Mouse (Mus musculus) midbrain, embryonic 12.5 days (tissue): ENCODE results near the gene Smok2a. TPM values are rescaled to one million over a fixed set of nuclear protein-coding genes. Genes with fewer than 3 reads are reported as not detected.
"Not testable (repeated sequence)": the region's sequence is repeated elsewhere in the genome, so short reads cannot be mapped to it uniquely, and the experiment has no call there.

ENCODE experiments used
- ATAC-seq: fragments of 200-750 bp; cut with Nextera tagmentation; 2 replicates; pipeline ENCODE4 v1.8.0; 2017; ENCODE audit warnings: low read depth, moderate TSS enrichment, moderate library complexity; ENCODE audit not compliant: low FRiP score
- H3K27ac ChIP-seq: fragments of 300-500 bp; sonication (generic); replicated peaks from 2 replicates; pipeline ENCODE4 v1.5.1; 2016; ENCODE audit warnings: mild to moderate bottlenecking
- H3K27me3 ChIP-seq: fragments of 300-500 bp; sonication (generic); 2 replicates; pipeline ENCODE4 v1.6.1; 2016; ENCODE audit warnings: mild to moderate bottlenecking
- H3K36me3 ChIP-seq: fragments of 300-500 bp; sonication (generic); 2 replicates; pipeline ENCODE4 v1.6.1; 2016
- H3K4me1 ChIP-seq: fragments of 300-500 bp; sonication (generic); 2 replicates; pipeline ENCODE4 v1.6.1; 2016
- H3K4me2 ChIP-seq: fragments of 300-500 bp; sonication (generic); replicated peaks from 2 replicates; pipeline ENCODE4 v1.6.1; 2016; ENCODE audit warnings: mild to moderate bottlenecking, moderate library complexity
- H3K4me3 ChIP-seq: fragments of 300-500 bp; sonication (generic); 2 replicates; pipeline ENCODE4 v1.5.1; 2016; ENCODE audit warnings: mild to moderate bottlenecking
- H3K9ac ChIP-seq: fragments of 300-500 bp; sonication (generic); replicated peaks from 2 replicates; pipeline ENCODE4 v1.6.1; 2016; ENCODE audit warnings: mild to moderate bottlenecking, moderate library complexity
- H3K9me3 ChIP-seq: fragments of 300-500 bp; sonication (generic); 2 replicates; pipeline ENCODE4 v1.6.1; 2016; ENCODE audit warnings: mild to moderate bottlenecking
- WGBS: fragments of 180-500 bp; shearing (Covaris S2); methylation state at CpG from one replicate; pipeline ENCODE4 v1.1.7; 2016; 5-methylcytosine and 5-hydroxymethylcytosine counted together
- polyA plus RNA-seq: library from polyadenylated mRNA; unstranded; fragments of >200 nt; fragmentation: Nextera tagmentation; extraction: Ambion mirVana; gene quantifications from 2 replicates; pipeline ENCODE4 v1.2.1, GENCODE M21; 2016

Gene Smok2a
- polyA plus RNA-seq, 1 experiment from 2014 or later: not detected

DNA sequence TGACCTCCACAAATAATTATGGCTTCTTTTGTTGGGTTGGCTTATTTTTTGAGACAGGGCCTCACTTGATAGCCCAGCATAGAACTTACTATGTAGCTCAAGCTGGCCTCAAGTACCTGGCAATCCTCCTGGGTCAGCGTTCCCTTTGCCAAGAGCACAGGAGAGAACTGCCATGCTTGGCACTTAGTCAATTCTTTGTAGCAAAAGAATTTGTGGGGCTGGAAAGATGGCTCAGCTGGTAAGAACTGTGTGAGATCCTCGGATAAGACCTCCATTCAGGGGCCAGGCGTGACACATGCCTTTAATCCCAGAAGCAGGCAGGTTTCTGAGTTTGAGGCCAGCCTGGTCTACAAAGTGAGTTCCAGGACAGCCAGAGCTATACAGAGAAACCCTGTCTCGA is 24.5 kb upstream of the Smok2a start:
- H3K4me3 ChIP-seq, H3K27ac ChIP-seq, H3K4me2 ChIP-seq, H3K4me1 ChIP-seq, ATAC-seq, H3K36me3 ChIP-seq, H3K9ac ChIP-seq, H3K27me3 ChIP-seq: not testable (repeated sequence)
- 71% methylated on average over 4 of the region's 4 CpGs for WGBS
- peaks cover 63% of the 10 kb centered on the region for H3K9me3 ChIP-seq

GRCm38 (mm10) chr17:13198812-13199211 is 22.2 kb upstream of the Smok2a start:
- not testable (repeated sequence) for H3K4me2 ChIP-seq, H3K36me3 ChIP-seq, H3K27ac ChIP-seq, H3K4me3 ChIP-seq, ATAC-seq, H3K4me1 ChIP-seq, H3K9ac ChIP-seq, H3K27me3 ChIP-seq
- WGBS: 89% methylated on average over 2 of the region's 2 CpGs
- H3K9me3 ChIP-seq: peaks cover 50% of the 10 kb centered on the region

GRCm38 (mm10) chr17:13199880-13200409 is 21.0 kb upstream of the Smok2a start:
- ATAC-seq: peak; percentile 52
- H3K9me3 ChIP-seq: peaks cover 45% of the 10 kb centered on the region
- not testable (repeated sequence) for H3K9ac ChIP-seq, H3K4me1 ChIP-seq, H3K27ac ChIP-seq, H3K36me3 ChIP-seq, H3K4me3 ChIP-seq, H3K27me3 ChIP-seq, H3K4me2 ChIP-seq
- 83% methylated on average over 8 of the region's 9 CpGs for WGBS

DNA sequence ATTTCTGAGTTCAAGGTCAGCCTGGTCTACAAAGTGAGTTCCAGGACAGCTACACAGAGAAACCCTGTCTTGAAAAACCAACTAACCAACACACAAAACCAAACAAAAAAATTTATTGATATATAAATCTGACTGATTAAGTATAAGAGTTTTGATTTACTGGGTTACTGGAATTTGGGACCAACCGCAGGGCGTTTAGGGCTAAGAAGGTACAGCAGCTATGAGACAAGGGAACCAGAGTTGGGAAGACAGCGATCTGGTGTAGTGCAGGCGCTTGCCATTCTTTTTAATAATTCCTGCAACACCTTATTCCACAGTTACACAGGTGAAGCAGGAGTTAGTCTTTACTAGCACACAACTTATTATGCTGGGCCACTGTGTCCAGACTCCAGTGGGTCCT is 19.4 kb upstream of the Smok2a start:
- not testable (repeated sequence) for H3K36me3 ChIP-seq, H3K4me1 ChIP-seq, H3K9ac ChIP-seq, H3K27ac ChIP-seq, H3K27me3 ChIP-seq, H3K4me3 ChIP-seq, ATAC-seq, H3K4me2 ChIP-seq
- 83% methylated on average over 4 of the region's 4 CpGs for WGBS
- H3K9me3 ChIP-seq: peaks cover 40% of the 10 kb centered on the region

DNA sequence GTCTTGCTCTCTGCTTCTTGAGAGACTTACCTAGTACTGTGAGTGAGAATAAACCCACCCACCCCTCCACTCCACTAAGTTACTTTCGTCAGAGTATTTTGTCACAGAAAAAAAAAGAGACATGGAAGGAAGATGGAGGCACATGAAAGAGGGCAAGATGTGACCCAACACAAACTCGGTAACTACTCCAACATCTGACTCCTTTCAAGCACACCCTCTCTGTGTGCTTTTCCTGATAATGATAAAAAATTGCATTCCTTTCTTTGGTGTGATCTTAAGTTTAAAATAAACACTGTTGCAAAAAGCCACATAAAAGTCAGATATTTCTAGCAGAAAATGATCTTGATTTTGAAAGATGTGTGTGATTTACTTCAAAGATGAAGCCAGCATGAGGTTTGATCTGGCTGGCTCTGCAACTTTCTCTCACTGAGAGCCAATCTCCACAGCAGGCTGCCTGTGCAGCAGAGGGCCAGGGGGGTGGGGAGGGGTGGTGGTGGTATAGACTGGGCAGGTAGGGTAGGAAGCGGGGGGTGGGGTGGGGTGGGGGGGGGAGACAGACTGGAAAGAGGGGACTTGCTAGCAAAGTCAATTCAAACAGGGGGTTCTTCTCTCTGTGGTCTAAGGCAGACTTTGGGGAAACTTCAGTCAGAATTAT is 18.4 kb upstream of the Smok2a start:
- WGBS: 81% methylated on average over 2 of the region's 3 CpGs

GRCm38 (mm10) chr17:13205247-13205646 is 15.7 kb upstream of the Smok2a start:
- H3K27ac ChIP-seq, H3K9ac ChIP-seq, H3K4me3 ChIP-seq, H3K4me1 ChIP-seq, ATAC-seq, H3K4me2 ChIP-seq, H3K27me3 ChIP-seq, H3K36me3 ChIP-seq: not testable (repeated sequence)
- peaks cover 48% of the 10 kb centered on the region for H3K9me3 ChIP-seq
- WGBS: 93% methylated on average over 1 of the region's 1 CpGs

More for the DNA sequence above, 18.4 kb upstream of the Smok2a start:
- not testable (repeated sequence) for H3K4me3 ChIP-seq, ATAC-seq, H3K4me1 ChIP-seq, H3K27ac ChIP-seq, H3K27me3 ChIP-seq, H3K36me3 ChIP-seq, H3K4me2 ChIP-seq, H3K9ac ChIP-seq
- H3K9me3 ChIP-seq: peaks cover 46% of the 10 kb centered on the region

DNA sequence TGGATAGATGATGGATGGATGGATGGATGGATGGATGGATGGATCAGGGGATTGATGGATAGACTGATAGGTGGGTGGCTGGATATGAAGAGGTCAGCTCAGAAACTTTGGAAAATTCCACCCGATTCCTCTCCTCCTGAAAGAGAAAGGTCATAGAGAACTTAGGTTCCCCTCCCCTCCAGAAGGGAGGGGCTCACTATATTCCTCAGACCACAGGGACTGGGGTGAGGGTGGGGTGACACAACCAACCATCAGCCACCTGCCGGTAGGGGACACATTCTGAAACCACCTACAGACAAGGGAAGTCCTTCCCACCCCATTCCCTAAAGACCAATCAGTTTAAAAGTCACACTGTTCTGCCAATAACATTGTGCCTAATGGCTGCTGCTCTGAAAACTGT is 14.5 kb upstream of the Smok2a start:
- 89% methylated on average over 2 of the region's 2 CpGs for WGBS
- Histone ChIP-seq H3K4me1 (no peaks in the 10 kb centered on the region), H3K9me3 (peaks cover 47% of the 10 kb centered on the region), H3K36me3 (no peaks in the 10 kb centered on the region), H3K4me2 (no peak overlapping the region), H3K4me3 (no peak overlapping the region), H3K9ac (no peak overlapping the region), H3K27ac (no peak overlapping the region), H3K27me3 (no peaks in the 10 kb centered on the region)
- 0 out of 2 replicates have a peak, but pooled peaks have one; percentile 13 for ATAC-seq

DNA sequence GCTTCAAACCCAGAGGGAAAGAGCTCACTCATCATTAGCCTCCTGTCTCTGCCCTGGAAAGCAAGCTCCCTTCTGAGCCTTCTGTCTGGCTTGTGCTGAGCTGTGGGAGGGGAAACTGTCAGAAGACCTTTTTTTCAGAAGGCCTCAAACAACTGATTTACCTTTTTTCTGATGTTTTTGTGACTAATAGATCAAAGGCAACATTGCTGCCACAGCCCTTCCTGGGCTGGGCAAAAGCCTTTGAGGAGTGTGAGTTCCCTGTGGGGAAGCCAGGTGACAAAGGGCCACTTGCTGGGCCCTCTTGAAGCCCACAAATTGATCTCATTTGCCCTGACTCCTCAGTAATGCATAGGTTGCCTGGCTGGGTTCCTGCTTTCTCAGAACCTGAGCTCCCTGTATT is 12.5 kb upstream of the Smok2a start:
- H3K27me3 ChIP-seq, H3K4me1 ChIP-seq, H3K4me2 ChIP-seq, H3K27ac ChIP-seq, H3K36me3 ChIP-seq, H3K4me3 ChIP-seq, ATAC-seq, H3K9ac ChIP-seq: not testable (repeated sequence)
- H3K9me3 ChIP-seq: peaks cover 62% of the 10 kb centered on the region

- Histone ChIP-seq H3K27ac (no peak overlapping the region), H3K36me3 (no peaks in the 10 kb centered on the region), H3K9me3 (peaks cover 83% of the 10 kb centered on the region), H3K27me3 (no peaks in the 10 kb centered on the region), H3K9ac (no peak overlapping the region), H3K4me1 (no peaks in the 10 kb centered on the region), H3K4me3 (no peak overlapping the region), H3K4me2 (no peak overlapping the region)
- ATAC-seq: 0 out of 2 replicates have a peak, but pooled peaks have one; percentile 21
- WGBS: 71% methylated on average over 7 of the region's 7 CpGs
These were observed 8.7 kb upstream of the Smok2a start for GRCm38 (mm10) chr17:13212136-13212850.

GRCm38 (mm10) chr17:13214169-13214568 is 6.8 kb upstream of the Smok2a start:
- ATAC-seq: no peak
- 61% methylated on average over 4 of the region's 4 CpGs for WGBS
- H3K9me3 ChIP-seq: peaks cover 95% of the 10 kb centered on the region

GRCm38 (mm10) chr17:13215595-13215994 is 5.4 kb upstream of the Smok2a start:
- Histone ChIP-seq H3K4me1 (no peaks in the 10 kb centered on the region), H3K9ac (no peak overlapping the region), H3K4me3 (no peak overlapping the region), H3K4me2 (no peak overlapping the region), H3K9me3 (peaks cover 98% of the 10 kb centered on the region), H3K36me3 (no peaks in the 10 kb centered on the region), H3K27ac (no peak overlapping the region), H3K27me3 (no peaks in the 10 kb centered on the region)
- WGBS: 79% methylated on average over 2 of the region's 2 CpGs
- no peak for ATAC-seq

More at GRCm38 (mm10) chr17:13214169-13214568, 6.8 kb upstream of the Smok2a start:
- no peak overlapping the region for H3K27ac ChIP-seq
- no peaks in the 10 kb centered on the region for H3K27me3 ChIP-seq
- H3K9ac ChIP-seq: no peak overlapping the region
- H3K4me1 ChIP-seq: no peaks in the 10 kb centered on the region
- no peak overlapping the region for H3K4me3 ChIP-seq
- no peaks in the 10 kb centered on the region for H3K36me3 ChIP-seq
- H3K4me2 ChIP-seq: no peak overlapping the region

GRCm38 (mm10) chr17:13221921-13222320 is 933 bp downstream of the Smok2a start:
- not testable (repeated sequence) for ATAC-seq, H3K27me3 ChIP-seq, H3K36me3 ChIP-seq, H3K4me1 ChIP-seq, H3K4me3 ChIP-seq, H3K9ac ChIP-seq, H3K4me2 ChIP-seq, H3K27ac ChIP-seq
- 84% methylated on average over 2 of the region's 2 CpGs for WGBS
- H3K9me3 ChIP-seq: peaks cover 89% of the 10 kb centered on the region
